Mouse (Mus musculus): Measurements from ENCODE around the gene Brd2. TPM values are rescaled to one million over a fixed set of nuclear protein-coding genes. Genes with fewer than 3 reads are reported as not detected.

The Brd2 gene
- polyA plus RNA-seq, 1 experiment from 2014 or later = 88.2 TPM

Other genes starting within 250 kb of the Brd2 start
- not detected in 2 replicates for gene Gm7029, start 248.8 kb downstream of the Brd2 start, polyA plus RNA-seq (2015; fragmentation: Nextera tagmentation; extraction: Ambion mirVana)
- 5.7 and 7.1 TPM in 2 replicates for gene Kifc1, start 232.0 kb downstream of the Brd2 start, polyA plus RNA-seq (2015; fragmentation: Nextera tagmentation; extraction: Ambion mirVana)
- 0.18 and 0.21 TPM in 2 replicates for gene Platr17, start 217.5 kb downstream of the Brd2 start, polyA plus RNA-seq (2015; fragmentation: Nextera tagmentation; extraction: Ambion mirVana)
- gene Daxx, start 213.2 kb downstream of the Brd2 start, polyA plus RNA-seq (2015; fragmentation: Nextera tagmentation; extraction: Ambion mirVana) = 37.5 and 39.1 TPM in 2 replicates
- 35.6 and 39.3 TPM in 2 replicates for gene Tapbp, start 206.7 kb downstream of the Brd2 start, polyA plus RNA-seq (2015; fragmentation: Nextera tagmentation; extraction: Ambion mirVana)
- gene Zbtb22, start 206.7 kb downstream of the Brd2 start, polyA plus RNA-seq (2015; fragmentation: Nextera tagmentation; extraction: Ambion mirVana) = 14.4 and 16.2 TPM in 2 replicates
- gene Rgl2, start 193.1 kb downstream of the Brd2 start, polyA plus RNA-seq (2015; fragmentation: Nextera tagmentation; extraction: Ambion mirVana) = 29.2 and 32.9 TPM in 2 replicates
- gene Pfdn6, start 182.3 kb downstream of the Brd2 start, polyA plus RNA-seq (2015; fragmentation: Nextera tagmentation; extraction: Ambion mirVana) = 153 and 159 TPM in 2 replicates
- 37.1 and 38.5 TPM in 2 replicates for gene Wdr46, start 182.0 kb downstream of the Brd2 start, polyA plus RNA-seq (2015; fragmentation: Nextera tagmentation; extraction: Ambion mirVana)
- gene B3galt4, start 171.1 kb downstream of the Brd2 start, polyA plus RNA-seq (2015; fragmentation: Nextera tagmentation; extraction: Ambion mirVana) = 9.8 TPM in 2 replicates
- 44.0 and 47.4 TPM in 2 replicates for gene Vps52, start 166.8 kb downstream of the Brd2 start, polyA plus RNA-seq (2015; fragmentation: Nextera tagmentation; extraction: Ambion mirVana)
- gene Rps18, start 166.6 kb downstream of the Brd2 start, polyA plus RNA-seq (2015; fragmentation: Nextera tagmentation; extraction: Ambion mirVana) = 1,812 and 1,948 TPM in 2 replicates
- 190 and 264 TPM in 2 replicates for gene H2-K1, start 122.3 kb downstream of the Brd2 start, polyA plus RNA-seq (2015; fragmentation: Nextera tagmentation; extraction: Ambion mirVana)
- 16.8 and 18.2 TPM in 2 replicates for gene Ring1, start 98.0 kb downstream of the Brd2 start, polyA plus RNA-seq (2015; fragmentation: Nextera tagmentation; extraction: Ambion mirVana)
- gene H2-Ke6, start 94.6 kb downstream of the Brd2 start, polyA plus RNA-seq (2015; fragmentation: Nextera tagmentation; extraction: Ambion mirVana) = 51.5 and 60.9 TPM in 2 replicates
- 151 and 172 TPM in 2 replicates for gene Slc39a7, start 91.0 kb downstream of the Brd2 start, polyA plus RNA-seq (2015; fragmentation: Nextera tagmentation; extraction: Ambion mirVana)
- gene Rxrb, start 90.8 kb downstream of the Brd2 start, polyA plus RNA-seq (2015; fragmentation: Nextera tagmentation; extraction: Ambion mirVana) = 41.8 and 45.0 TPM in 2 replicates
- gene Col11a2, start 83.2 kb downstream of the Brd2 start, polyA plus RNA-seq (2015; fragmentation: Nextera tagmentation; extraction: Ambion mirVana) = 0.90 and 1.0 TPM in 2 replicates
- gene H2-Oa, start 30.3 kb downstream of the Brd2 start, polyA plus RNA-seq (2015; fragmentation: Nextera tagmentation; extraction: Ambion mirVana) = 0.66 and 0.85 TPM in 2 replicates
- 11.3 and 13.4 TPM in 2 replicates for gene H2-DMa, start 3.1 kb downstream of the Brd2 start, polyA plus RNA-seq (2015; fragmentation: Nextera tagmentation; extraction: Ambion mirVana)
- 0.68 and 0.83 TPM in 2 replicates for gene H2-DMb2, start 20.7 kb upstream of the Brd2 start, polyA plus RNA-seq (2015; fragmentation: Nextera tagmentation; extraction: Ambion mirVana)
- gene H2-DMb1, start 30.4 kb upstream of the Brd2 start, polyA plus RNA-seq (2015; fragmentation: Nextera tagmentation; extraction: Ambion mirVana) = 3.2 TPM in 2 replicates
- gene Tap1, start 64.9 kb upstream of the Brd2 start, polyA plus RNA-seq (2015; fragmentation: Nextera tagmentation; extraction: Ambion mirVana) = 6.2 and 6.9 TPM in 2 replicates
- 9.3 and 9.4 TPM in 2 replicates for gene Psmb9, start 65.1 kb upstream of the Brd2 start, polyA plus RNA-seq (2015; fragmentation: Nextera tagmentation; extraction: Ambion mirVana)
- 15.5 and 16.9 TPM in 2 replicates for gene Psmb8, start 75.1 kb upstream of the Brd2 start, polyA plus RNA-seq (2015; fragmentation: Nextera tagmentation; extraction: Ambion mirVana)
- 5.3 and 5.6 TPM in 2 replicates for gene Tap2, start 80.9 kb upstream of the Brd2 start, polyA plus RNA-seq (2015; fragmentation: Nextera tagmentation; extraction: Ambion mirVana)
- gene H2-Ob, start 116.3 kb upstream of the Brd2 start, polyA plus RNA-seq (2015; fragmentation: Nextera tagmentation; extraction: Ambion mirVana) = 0.06 and 0.13 TPM in 2 replicates
- 17.1 and 21.4 TPM in 2 replicates for gene H2-Ab1, start 135.1 kb upstream of the Brd2 start, polyA plus RNA-seq (2015; fragmentation: Nextera tagmentation; extraction: Ambion mirVana)
- 10.2 TPM in 2 replicates for gene H2-Aa, start 165.2 kb upstream of the Brd2 start, polyA plus RNA-seq (2015; fragmentation: Nextera tagmentation; extraction: Ambion mirVana)
- gene H2-Eb1, start 183.2 kb upstream of the Brd2 start, polyA plus RNA-seq (2015; fragmentation: Nextera tagmentation; extraction: Ambion mirVana) = 6.9 and 7.4 TPM in 2 replicates
- not detected in 2 replicates for gene H2-Eb2, start 203.0 kb upstream of the Brd2 start, polyA plus RNA-seq (2015; fragmentation: Nextera tagmentation; extraction: Ambion mirVana)
- 3.7 and 5.0 TPM in 2 replicates for gene Btnl2, start 232.2 kb upstream of the Brd2 start, polyA plus RNA-seq (2015; fragmentation: Nextera tagmentation; extraction: Ambion mirVana)